1 mouse cellular context compared by ENCODE assay signal in genomic region chr8:57636281-57636680, GRCm38 (mm10).
TF ChIP-seq lines count a peak whose summit lies in the region.

No protein-coding gene starts in this region.

TF ChIP-seq in MEL, 35 proteins besides CTCF, POLR2A, EP300 and RAD21:
- no peak for TF ChIP-seq ELF1 (IDR thresholded peaks at IDR 0.05; ENCODE audit: low read depth, low read length)
- TF ChIP-seq TAL1 (IDR thresholded peaks at IDR 0.05; ENCODE audit: low read length) = peak; percentile 39; the same call in 1 of the 2 replicates
- TF ChIP-seq ETS1 (IDR thresholded peaks at IDR 0.05; ENCODE audit: low read depth, low read length) = no peak
- no peak for TF ChIP-seq ZC3H11A (IDR thresholded peaks at IDR 0.05; ENCODE audit: low read depth, low read length)
- 0 out of 2 replicates have a peak, but pooled peaks have one; percentile 17 for TF ChIP-seq GATA1 (IDR thresholded peaks at IDR 0.05; ENCODE audit: low read depth, low read length)
- no peak for TF ChIP-seq MYC (IDR thresholded peaks at IDR 0.05; ENCODE audit: low read depth, low read length)
- no peak for TF ChIP-seq USF1 (IDR thresholded peaks at IDR 0.05; ENCODE audit: low read depth, low read length)
- TF ChIP-seq E2F4 (IDR thresholded peaks at IDR 0.05; ENCODE audit: borderline replicate concordance, low read depth, low read length) = no peak
- no peak for TF ChIP-seq ZNF384 (IDR thresholded peaks at IDR 0.05; ENCODE audit: low read depth, low read length)
- TF ChIP-seq MAFK (IDR thresholded peaks at IDR 0.05; ENCODE audit: borderline replicate concordance, low read depth, low read length) = no peak
